In genomic region chr17:49327524-49327923, GRCm38 (mm10) we compare ENCODE assay signal across 21 mouse cellular contexts.
"Had no signal": no experiment of that assay in that cellular context is flagged by ENCODE, and none has a peak within 500 bp of the region (broad histone marks: within the 10 kb centered on the region; RNA-seq: fewer than 3 reads in every experiment).

No protein-coding gene starts in this region.

- H3K27ac ChIP-seq: kidney, embryonic 15.5 days; limb, embryonic 10.5 days; limb, embryonic 13.5 days; liver, embryonic 12.5 days; liver, embryonic 15.5 days; lung, embryonic 15.5 days; midbrain, embryonic 10.5 days; midbrain, embryonic 13.5 days; neural tube, embryonic 13.5 days had no signal

- H3K4me1 ChIP-seq: kidney, embryonic 15.5 days; limb, embryonic 10.5 days; limb, embryonic 13.5 days; liver, embryonic 12.5 days; liver, embryonic 15.5 days; lung, embryonic 15.5 days; megakaryocyte, embryonic 14.5 days; midbrain, embryonic 10.5 days; midbrain, embryonic 13.5 days; neural tube, embryonic 13.5 days had no signal

- ATAC-seq: liver, embryonic 12.5 days; midbrain, embryonic 13.5 days; midbrain, embryonic 16.5 days had no signal

- H3K9me3 ChIP-seq: kidney, embryonic 15.5 days; limb, embryonic 10.5 days; limb, embryonic 13.5 days; liver, embryonic 12.5 days; liver, embryonic 15.5 days; lung, embryonic 15.5 days; midbrain, embryonic 10.5 days; midbrain, embryonic 13.5 days; neural tube, embryonic 13.5 days had no signal

- H3K27me3 ChIP-seq: kidney, embryonic 15.5 days; limb, embryonic 13.5 days; liver, embryonic 12.5 days; liver, embryonic 15.5 days; lung, embryonic 15.5 days; megakaryocyte, embryonic 14.5 days; midbrain, embryonic 13.5 days; neural tube, embryonic 13.5 days had no signal

- H3K9ac ChIP-seq: kidney, embryonic 15.5 days; limb, embryonic 13.5 days; liver, embryonic 12.5 days; liver, embryonic 15.5 days; lung, embryonic 15.5 days; midbrain, embryonic 13.5 days; neural tube, embryonic 13.5 days had no signal

- DNase-seq: kidney, adult 8-10 months; kidney, postnatal 10 days; kidney, postnatal 36 days; liver; lung, adult 18-20 months; lung, postnatal 10 days; lung, postnatal 36 days; thymus, adult 18-20 months; thymus, postnatal 36 days had no signal

- H3K36me3 ChIP-seq: kidney, embryonic 15.5 days; limb, embryonic 10.5 days; limb, embryonic 13.5 days; liver, embryonic 12.5 days; liver, embryonic 15.5 days; lung, embryonic 15.5 days; midbrain, embryonic 10.5 days; midbrain, embryonic 13.5 days; neural tube, embryonic 13.5 days had no signal

- H3K4me2 ChIP-seq: kidney, embryonic 15.5 days; limb, embryonic 13.5 days; liver, embryonic 12.5 days; liver, embryonic 15.5 days; lung, embryonic 15.5 days; midbrain, embryonic 13.5 days; neural tube, embryonic 13.5 days had no signal

- H3K4me3 ChIP-seq: kidney, embryonic 15.5 days; limb, embryonic 10.5 days; limb, embryonic 13.5 days; liver, embryonic 12.5 days; liver, embryonic 15.5 days; lung, embryonic 15.5 days; megakaryocyte, embryonic 14.5 days; midbrain, embryonic 10.5 days; midbrain, embryonic 13.5 days; myocyte; neural tube, embryonic 13.5 days had no signal
